Mouse (Mus musculus) CH12.LX (cell line): ENCODE measurements around the gene Rps16. TPM values are rescaled to one million over a fixed set of nuclear protein-coding genes. Genes with fewer than 3 reads are reported as not detected.

Source experiments
- DNase-seq: peaks from one replicate; pipeline ENCODE4 v3.0.0-alpha.2; 2013; ENCODE audit errors: extremely low read depth
- H3K27ac ChIP-seq: 2 replicates; pipeline ENCODE4 v1.5.1; 2012; ENCODE audit warnings: low read depth, mild to moderate bottlenecking, control low read depth, moderate library complexity; ENCODE audit not compliant: insufficient read depth
- H3K27me3 ChIP-seq: replicated peaks from 2 replicates; pipeline ENCODE3; 2012; ENCODE audit warnings: inconsistent platforms
- H3K36me3 ChIP-seq, 2 experiments: replicated peaks in 1 of 2; 2 replicates each; pipeline versions ENCODE3 to v1.6.1; 2012; ENCODE audit warnings: inconsistent platforms in 1 of 2, low read length in 1 of 2, mild to moderate bottlenecking in 1 of 2, mixed read lengths in 1 of 2, moderate library complexity in 1 of 2; ENCODE audit not compliant: control insufficient read depth in 1 of 2, insufficient read depth in 1 of 2
- H3K4me1 ChIP-seq, 2 experiments: 2 replicates each; pipeline ENCODE4 v1.6.1; 2012; ENCODE audit warnings: inconsistent platforms in 1 of 2, moderate library complexity in 1 of 2; ENCODE audit not compliant: insufficient read depth in 2 of 2, control insufficient read depth in 1 of 2
- H3K4me2 ChIP-seq: 2 replicates; pipeline ENCODE4 v1.6.1; 2012; ENCODE audit warnings: low read depth, mild to moderate bottlenecking, control low read depth; ENCODE audit not compliant: poor library complexity, insufficient read depth, severe bottlenecking
- H3K4me3 ChIP-seq, 3 experiments: fragments of 150-350 bp in 1 of 3; sonication (generic) in 1 of 3; replicated peaks in 1 of 3; 2 replicates each; pipeline versions ENCODE3 to v1.5.1; 2011 to 2012; ENCODE audit warnings: low read depth in 2 of 3, low read length in 2 of 3, mild to moderate bottlenecking in 2 of 3, moderate library complexity in 2 of 3, control low read depth in 1 of 3, improper control_type of control experiment in 1 of 3, inconsistent platforms in 1 of 3, mixed read lengths in 1 of 3; ENCODE audit not compliant: poor library complexity in 1 of 3
- H3K79me2 ChIP-seq: replicated peaks from 2 replicates; pipeline ENCODE4 v1.6.1; 2012; ENCODE audit warnings: mild to moderate bottlenecking, moderate library complexity; ENCODE audit not compliant: control insufficient read depth, poor library complexity, insufficient read depth, severe bottlenecking; ENCODE audit errors: extremely low read depth
- H3K9ac ChIP-seq: 2 replicates; pipeline ENCODE4 v1.6.1; 2012; ENCODE audit warnings: low read depth, mild to moderate bottlenecking, control low read depth, moderate library complexity; ENCODE audit not compliant: insufficient read depth
- H3K9me3 ChIP-seq: replicated peaks from 2 replicates; pipeline ENCODE3; 2012; ENCODE audit warnings: low read length, inconsistent platforms, mixed read lengths
- BHLHE40 ChIP-seq: IDR thresholded peaks from 2 replicates; pipeline ENCODE4 v1.6.1; 2011; ENCODE audit warnings: mild to moderate bottlenecking, low read depth, low read length, improper control_type of control experiment
- CHD1 ChIP-seq: IDR thresholded peaks from 2 replicates; pipeline ENCODE4 v1.6.1; 2012; ENCODE audit warnings: low read depth, low read length, improper control_type of control experiment, inconsistent platforms
- CHD2 ChIP-seq: IDR thresholded peaks from 2 replicates; pipeline ENCODE4 v1.6.1; 2011; ENCODE audit warnings: low read length, improper control_type of control experiment
- CTCF ChIP-seq, 2 experiments: IDR thresholded peaks in 1 of 2; conservative IDR thresholded peaks in 1 of 2; 2 replicates each; pipeline ENCODE4 v1.5.1; 2011 to 2012; ENCODE audit warnings: low read depth in 2 of 2, low read length in 2 of 2, improper control_type of control experiment in 1 of 2, inconsistent platforms in 1 of 2, mild to moderate bottlenecking in 1 of 2, moderate library complexity in 1 of 2
- ELF1 ChIP-seq: IDR thresholded peaks from 2 replicates; pipeline ENCODE4 v1.6.1; 2014; ENCODE audit warnings: low read depth, mild to moderate bottlenecking, inconsistent platforms, low read length, improper control_type of control experiment
- IRF4 ChIP-seq: IDR thresholded peaks from 2 replicates; pipeline ENCODE4 v1.6.1; 2014; ENCODE audit warnings: low read depth, mild to moderate bottlenecking, inconsistent platforms, low read length, improper control_type of control experiment
- JUN ChIP-seq: IDR thresholded peaks from 2 replicates; pipeline ENCODE4 v1.6.1; 2011; ENCODE audit warnings: low read depth, mild to moderate bottlenecking, low read length, improper control_type of control experiment, moderate library complexity; ENCODE audit not compliant: insufficient read depth
- JUND ChIP-seq: conservative IDR thresholded peaks from 2 replicates; pipeline ENCODE4 v1.6.1; 2011; ENCODE audit warnings: low read depth, low read length, improper control_type of control experiment
- MAX ChIP-seq: IDR thresholded peaks from 2 replicates; pipeline ENCODE4 v1.6.1; 2011; ENCODE audit warnings: low read length, improper control_type of control experiment
- MYC ChIP-seq: IDR thresholded peaks from 2 replicates; pipeline ENCODE4 v1.6.1; 2011; ENCODE audit warnings: low read depth, mild to moderate bottlenecking, improper control_type of control experiment, low read length
- NELFE ChIP-seq: IDR thresholded peaks from 2 replicates; pipeline ENCODE4 v1.6.1; 2011; ENCODE audit warnings: low read depth, low read length, improper control_type of control experiment
- NRF1 ChIP-seq: IDR thresholded peaks from 2 replicates; pipeline ENCODE4 v1.6.1; 2014; ENCODE audit warnings: low read depth, mild to moderate bottlenecking, inconsistent platforms, low read length, improper control_type of control experiment, moderate library complexity
- RAD21 ChIP-seq: IDR thresholded peaks from 2 replicates; pipeline ENCODE4 v1.6.1; 2011; ENCODE audit warnings: low read depth, mild to moderate bottlenecking, low read length, improper control_type of control experiment, moderate library complexity
- RCOR1 ChIP-seq: conservative IDR thresholded peaks from 2 replicates; pipeline ENCODE4 v1.6.1; 2012; ENCODE audit warnings: low read depth, mild to moderate bottlenecking, inconsistent platforms, low read length, improper control_type of control experiment
- SIN3A ChIP-seq: IDR thresholded peaks from 2 replicates; pipeline ENCODE4 v1.6.1; 2012; ENCODE audit warnings: low read length, improper control_type of control experiment, inconsistent platforms
- SMC3 ChIP-seq: IDR thresholded peaks from 2 replicates; pipeline ENCODE4 v1.6.1; 2011; ENCODE audit warnings: low read depth, low read length, improper control_type of control experiment
- TCF12 ChIP-seq: IDR thresholded peaks from 2 replicates; pipeline ENCODE4 v1.6.1; 2014; ENCODE audit warnings: low read depth, mild to moderate bottlenecking, inconsistent platforms, low read length, improper control_type of control experiment
- USF1 ChIP-seq: IDR thresholded peaks from 2 replicates; pipeline ENCODE4 v1.6.1; 2014; ENCODE audit warnings: low read depth, mild to moderate bottlenecking, inconsistent platforms, low read length, improper control_type of control experiment
- ZC3H11A ChIP-seq: IDR thresholded peaks from 2 replicates; pipeline ENCODE4 v1.6.1; 2012; ENCODE audit warnings: low read depth, mild to moderate bottlenecking, inconsistent platforms, low read length, improper control_type of control experiment
- ZKSCAN1 ChIP-seq: IDR thresholded peaks from 2 replicates; pipeline ENCODE4 v1.6.1; 2012; ENCODE audit warnings: low read depth, inconsistent platforms, low read length, improper control_type of control experiment, borderline replicate concordance
- dilution Hi-C: fragments of 300-500 bp; cut with MboI; formaldehyde crosslinking; loops from 2 replicates; pipeline ENCODE4 v1.14.3; 2020; ENCODE audit warnings: low sequenced_read_pairs; ENCODE audit not compliant: extremely low pct_unique_long_range_greater_than_20kb, extremely low pct_ligation_motif_present
- in situ Hi-C: fragments of 300-500 bp; cut with MboI; formaldehyde crosslinking; loops from 3 replicates; pipeline ENCODE4 v1.14.3; 2019; ENCODE audit warnings: low sequenced_read_pairs, low pct_ligation_motif_present, low pct_unique_long_range_greater_than_20kb, mixed read lengths
- polyA plus RNA-seq: library from polyadenylated mRNA; unstranded; fragments of >175 nt; gene quantifications from 2 replicates; pipeline ENCODE4 v1.2.1, GENCODE M21; 2012; ENCODE audit warnings: low read depth; ENCODE audit not compliant: insufficient read length
- total RNA-seq, 2 experiments: library from RNA; depleted of rRNA; stranded (reverse); fragments of 300-350 nt in 1 of 2; fragments of >200 nt in 1 of 2; gene quantifications; 2 replicates each; pipeline ENCODE4 v1.2.3; 2012 to 2014

Gene Rps16
- total and polyA plus RNA-seq, 3 experiments: 66.7 to 2,040 (median 1,254) TPM

GRCm38 (mm10) chr7:28326457-28326856 is 24.0 kb upstream of the Rps16 start:
- H3K9ac ChIP-seq: no peak overlapping the region
- no peaks in the 10 kb centered on the region for H3K4me1 ChIP-seq
- peaks cover under 1% of the 10 kb centered on the region; the same call in 1 of the 2 replicates for H3K79me2 ChIP-seq
- peaks cover 90 to 95% of the 10 kb centered on the region in 2 experiments for H3K36me3 ChIP-seq
- no peak overlapping the region for H3K4me2 ChIP-seq
- no peaks in the 10 kb centered on the region for H3K27me3 ChIP-seq
- in situ Hi-C loops (no loop called here), dilution Hi-C loops (no loop called here)
- H3K4me3 ChIP-seq: no peak overlapping the region
- H3K9me3 ChIP-seq: no peaks in the 10 kb centered on the region
- no peak overlapping the region for H3K27ac ChIP-seq
- DNase-seq: no peak
- TF ChIP-seq USF1 (no peak), CTCF (conservative IDR thresholded peaks at IDR 0.05 in 1 of 2, IDR thresholded peaks at IDR 0.05 in 1 of 2; ENCODE audit: low read depth in 2 of 2, low read length in 2 of 2) (peak; percentile 23 to 35; a peak in 3 of 4 replicates), SMC3 (peak; percentile 11; the same call in 1 of the 2 replicates)
- TF ChIP-seq, all 38 proteins: peak for 2

GRCm38 (mm10) chr7:28328260-28328659 is 22.2 kb upstream of the Rps16 start:
- H3K79me2 ChIP-seq: peaks cover 18% of the 10 kb centered on the region
- dilution Hi-C loops: no loop called here
- TF ChIP-seq ZKSCAN1 (no peak), MAX (no peak), NELFE (no peak), ZC3H11A (no peak), TCF12 (no peak), MYC (no peak), JUN (no peak), RCOR1 (no peak), SIN3A (no peak), JUND (no peak), ELF1 (no peak)
- no peaks in the 10 kb centered on the region for H3K9me3 ChIP-seq
- no peak overlapping the region for H3K4me2 ChIP-seq
- no peak overlapping the region for H3K27ac ChIP-seq
- no peak overlapping the region for H3K9ac ChIP-seq
- no peak overlapping the region for H3K4me3 ChIP-seq
- in situ Hi-C loops: no loop called here
- peaks cover 83 to 90% of the 10 kb centered on the region in 2 experiments for H3K36me3 ChIP-seq
- no peaks in the 10 kb centered on the region for H3K4me1 ChIP-seq
- DNase-seq: no peak
- H3K27me3 ChIP-seq: no peaks in the 10 kb centered on the region

- TF ChIP-seq CHD2: no peak
- TF ChIP-seq RAD21: no peak
- no peak for TF ChIP-seq IRF4
- no peak for TF ChIP-seq NELFE
- TF ChIP-seq NRF1: no peak
- no peak for TF ChIP-seq ZC3H11A
- no peak for TF ChIP-seq CHD1
- TF ChIP-seq TCF12: no peak
- TF ChIP-seq BHLHE40: no peak
- Histone ChIP-seq H3K27ac (no peak overlapping the region), H3K36me3 (peaks cover 47 to 61% of the 10 kb centered on the region in 2 experiments), H3K4me2 (no peak overlapping the region), H3K27me3 (no peaks in the 10 kb centered on the region), H3K4me3 (no peak overlapping the region), H3K4me1 (peaks cover 9 to 23% of the 10 kb centered on the region in 2 experiments), H3K9me3 (no peaks in the 10 kb centered on the region), H3K79me2 (peaks cover 67% of the 10 kb centered on the region), H3K9ac (no peak overlapping the region)
- in situ Hi-C loops: no loop called here
- no peak for DNase-seq
- dilution Hi-C loops: no loop called here
Measured at GRCm38 (mm10) chr7:28334534-28334933, 15.9 kb upstream of the Rps16 start.
